Mouse (Mus musculus): ENCODE measurements around the gene Tescl. TPM values are rescaled to one million over a fixed set of nuclear protein-coding genes. Genes with fewer than 3 reads are reported as not detected.

Gene Tescl
- total RNA-seq, 2 experiments from 2014 or later, result 0.31 TPM; not detected in 1

- intact Hi-C loops (cut with DNase I), result loop anchor here (1.0 kb wide), 1 partner anchor 42 kb away; no protein-coding TSS in a partner anchor
- DNase-seq, result no peak
Observed at GRCm38 (mm10) chr7:24365258-24366014, 31.7 kb upstream of the Tescl start.

DNA sequence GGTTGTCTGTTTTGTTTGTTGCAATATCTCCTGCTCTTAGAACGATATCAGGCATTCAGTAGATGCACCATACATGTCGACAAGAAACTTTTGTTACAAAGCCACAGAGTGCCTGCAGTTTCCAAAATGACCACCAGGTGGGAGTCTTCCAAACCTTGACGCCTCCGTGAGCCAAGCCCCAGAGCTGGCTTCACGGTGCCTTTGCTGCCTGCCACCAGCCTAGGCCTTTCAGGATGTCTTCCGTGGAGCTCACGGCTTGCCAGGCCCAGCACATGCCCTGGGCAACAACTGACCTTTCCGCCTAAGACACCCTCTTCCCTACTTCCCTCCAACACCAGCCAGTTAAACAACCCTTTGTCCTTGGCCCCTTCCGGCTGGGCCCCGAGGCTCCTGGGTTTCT is 31.1 kb upstream of the Tescl start:
- DNase-seq, result peak; percentile 81 to 90
- intact Hi-C loops (cut with DNase I), result loop anchor here (1.0 kb wide), 2 partner anchors 20 to 42 kb away; no protein-coding TSS in a partner anchor

GRCm38 (mm10) chr7:24363228-24363627 is 29.5 kb upstream of the Tescl start:
- intact Hi-C loops (cut with DNase I), result no loop called here
- no peak for DNase-seq

GRCm38 (mm10) chr7:24361001-24361400 is 27.3 kb upstream of the Tescl start:
- no peak for DNase-seq
- intact Hi-C loops (cut with DNase I), result no loop called here

GRCm38 (mm10) chr7:24359269-24359668 is 25.5 kb upstream of the Tescl start:
- DNase-seq, result peak in 1 of 2 experiments; percentile 66
- intact Hi-C loops (cut with DNase I), result no loop called here

- DNase-seq, result no peak
- intact Hi-C loops (cut with DNase I), result no loop called here
Observed at GRCm38 (mm10) chr7:24357899-24358298, 24.2 kb upstream of the Tescl start.

DNA sequence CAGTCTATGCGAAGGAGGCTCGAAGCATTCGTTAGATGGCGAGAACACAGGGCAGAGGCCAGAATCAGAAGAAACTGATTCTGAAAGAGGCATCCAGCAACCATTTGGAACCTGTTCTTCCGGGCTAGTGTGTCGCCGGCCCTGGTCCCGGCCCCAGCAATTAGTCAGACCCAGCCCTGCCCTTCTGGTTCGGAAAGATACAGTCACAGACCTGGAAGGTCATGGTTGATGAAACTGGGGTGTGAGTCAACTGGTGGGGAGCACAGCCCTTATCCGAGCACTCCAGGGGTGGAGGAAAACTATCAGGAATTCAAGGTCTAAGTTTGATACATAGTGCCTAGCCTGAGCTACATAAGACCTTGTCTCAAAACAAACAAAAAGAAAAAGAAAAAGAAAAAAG is 22.3 kb upstream of the Tescl start:
- no peak for DNase-seq
- intact Hi-C loops (cut with DNase I), result no loop called here

DNA sequence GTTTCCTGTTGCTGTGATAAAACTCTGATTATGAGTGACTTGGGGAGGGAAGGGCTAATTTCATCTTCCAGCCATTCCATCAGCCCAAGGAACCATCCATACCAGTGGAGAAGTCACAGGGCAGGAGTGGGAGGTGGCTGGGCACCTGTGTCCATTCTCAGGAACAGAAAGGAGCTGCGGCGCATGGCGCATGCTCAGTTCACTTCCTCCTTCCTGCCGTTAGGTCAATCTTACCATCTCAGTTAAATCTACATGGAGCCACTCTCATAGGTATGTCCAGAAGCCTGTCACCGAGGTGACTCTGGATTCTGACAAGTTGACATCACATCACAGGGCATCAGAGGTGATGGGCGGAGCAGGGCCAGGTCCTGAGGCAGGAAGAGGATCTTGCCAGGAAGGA is 21.9 kb upstream of the Tescl start:
- DNase-seq, result no peak
- intact Hi-C loops (cut with DNase I), result no loop called here

DNA sequence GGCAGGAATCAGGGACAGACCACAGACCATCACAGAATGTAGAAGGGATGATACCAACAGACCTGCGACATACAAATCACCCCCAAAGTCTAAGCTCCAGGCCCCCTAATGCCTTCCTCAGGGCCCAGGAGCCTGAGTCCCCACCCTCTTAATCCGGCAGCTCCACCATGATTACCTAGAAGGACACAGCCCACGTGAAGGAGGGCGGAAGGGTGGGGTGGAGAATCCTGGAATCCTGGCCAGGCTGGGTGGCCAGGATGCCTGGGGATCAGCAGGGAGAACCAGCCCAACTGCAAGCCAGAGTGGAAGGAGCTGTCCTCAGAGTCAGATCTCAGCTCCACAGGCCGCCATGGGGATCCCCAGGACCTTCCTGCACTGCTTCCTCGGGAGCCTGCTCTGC is 15.2 kb upstream of the Tescl start, which contains the start of gene Lypd5:
TSS of gene Lypd5 (plus strand) at position 301 of the 400 bp plus-strand sequence.
- no peak for DNase-seq

GRCm38 (mm10) chr7:24346444-24346843 is 12.7 kb upstream of the Tescl start:
- intact Hi-C loops (cut with DNase I), result no loop called here
- DNase-seq, result no peak

More for the DNA sequence above, 15.2 kb upstream of the Tescl start, which contains the start of gene Lypd5:
- intact Hi-C loops (cut with DNase I), result no loop called here

GRCm38 (mm10) chr7:24343701-24344272 is 10.1 kb upstream of the Tescl start:
- intact Hi-C loops (cut with DNase I), result no loop called here
- no peak for DNase-seq

DNA sequence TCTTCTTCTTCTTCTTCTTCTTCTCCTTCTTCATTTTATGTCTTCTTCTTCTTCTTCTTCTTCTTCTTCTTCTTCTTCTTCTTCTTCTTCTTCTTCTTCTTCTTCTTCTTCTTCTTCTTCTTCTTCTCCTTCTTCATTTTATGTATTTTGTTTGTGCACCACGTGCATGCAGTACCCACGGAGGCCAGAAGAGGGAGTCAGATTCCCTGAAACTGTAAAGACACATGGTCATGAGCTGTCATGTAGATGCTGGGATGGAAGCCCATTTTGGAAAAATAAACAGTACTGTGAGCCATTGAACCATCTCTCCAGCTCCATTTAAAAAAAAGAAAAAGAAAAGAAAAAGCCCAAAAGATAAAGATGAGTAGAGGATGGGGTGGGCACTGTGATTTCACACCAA is 4.5 kb upstream of the Tescl start:
- DNase-seq, result no peak
- intact Hi-C loops (cut with DNase I), result no loop called here

DNA sequence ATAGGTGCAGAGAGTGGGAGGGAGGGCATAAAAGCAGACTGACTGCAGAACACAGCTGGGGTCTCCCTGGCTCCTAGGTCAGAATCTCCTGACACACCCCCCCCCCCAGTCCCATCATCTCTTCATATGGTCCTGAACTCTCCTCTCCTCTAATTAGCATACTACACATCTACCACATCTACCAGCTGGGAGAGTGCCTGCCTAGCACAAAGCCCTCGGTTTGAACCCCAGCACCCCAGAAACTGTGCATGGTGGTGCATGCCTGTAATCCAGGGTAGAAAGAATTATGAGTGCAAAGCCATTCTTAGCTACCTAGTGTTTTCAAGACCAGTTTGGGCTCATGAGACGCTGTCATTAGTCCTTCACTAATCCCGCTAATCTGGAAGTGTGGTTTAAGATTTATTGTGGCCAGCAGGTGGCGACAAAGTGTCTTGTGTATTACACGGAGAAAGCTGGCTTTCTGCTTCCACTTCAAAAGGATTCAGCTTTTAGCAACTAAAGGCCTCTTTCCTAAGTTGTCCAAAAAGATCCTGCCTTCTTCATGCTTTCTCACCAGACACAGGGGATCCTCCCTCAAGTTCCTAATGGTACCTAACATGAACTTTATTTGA is 2.1 kb upstream of the Tescl start:
- DNase-seq, result peak; percentile 62 to 80
- intact Hi-C loops (cut with DNase I), result loop anchor here (2.0 kb wide), 1 partner anchor 49 kb away; no protein-coding TSS in a partner anchor

- no peak for DNase-seq
- intact Hi-C loops (cut with DNase I), result no loop called here
Observed at GRCm38 (mm10) chr7:24327281-24327975, 6.3 kb downstream of the Tescl start.

GRCm38 (mm10) chr7:24326273-24327135 is 7.2 kb downstream of the Tescl start:
- DNase-seq, result no peak
- intact Hi-C loops (cut with DNase I), result no loop called here

GRCm38 (mm10) chr7:24325675-24326128 is 8.0 kb downstream of the Tescl start:
- intact Hi-C loops (cut with DNase I), result no loop called here
- DNase-seq, result no peak

DNA sequence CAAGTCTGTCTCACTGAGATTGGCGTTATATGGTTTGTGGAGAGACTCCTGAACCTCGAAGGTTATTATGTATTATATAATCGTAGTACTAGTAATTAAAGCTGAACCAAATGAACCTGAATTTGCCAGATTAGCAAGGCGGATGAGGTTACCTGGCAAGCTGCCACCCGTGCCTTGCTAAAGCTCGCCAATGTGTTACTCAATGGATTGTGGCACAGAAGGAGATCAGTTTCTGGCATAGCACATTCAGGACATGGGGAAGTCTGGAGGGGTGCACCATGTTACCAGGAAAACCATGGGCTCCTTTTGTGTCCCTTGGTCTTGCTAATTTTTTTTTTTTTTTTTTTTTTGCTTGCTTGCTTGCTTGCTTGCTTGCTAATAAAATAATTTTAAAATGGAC is 8.5 kb downstream of the Tescl start:
- intact Hi-C loops (cut with DNase I), result no loop called here
- DNase-seq, result no peak

DNA sequence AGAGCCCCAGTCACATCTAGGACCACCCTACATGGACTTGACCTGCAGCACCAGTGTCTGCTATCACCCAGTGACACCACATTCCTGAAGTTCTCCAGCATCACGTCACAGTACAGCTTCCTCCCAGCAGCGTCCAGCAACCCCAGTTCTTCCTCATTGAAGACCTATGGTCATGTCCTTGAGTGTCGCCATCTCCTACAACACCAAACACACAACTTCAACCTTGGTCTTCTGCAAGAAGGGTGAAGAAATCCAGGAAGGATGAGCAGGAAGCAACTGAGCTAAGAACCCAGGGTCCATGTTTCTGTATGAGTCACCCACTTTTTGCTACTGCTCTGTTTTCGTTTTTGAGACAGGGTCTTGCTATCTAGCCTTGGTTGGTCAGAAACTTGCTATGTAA is 11.1 kb downstream of the Tescl start:
- DNase-seq, result no peak
- intact Hi-C loops (cut with DNase I), result no loop called here

- intact Hi-C loops (cut with DNase I), result loop anchor here (10.0 kb wide), 2 partner anchors 64 to 184 kb away; partner anchors contain the start of genes Zfp108 and Zfp235
- no peak for DNase-seq
Observed at GRCm38 (mm10) chr7:24318942-24319341, 14.8 kb downstream of the Tescl start.

GRCm38 (mm10) chr7:24316567-24317092 is 17.1 kb downstream of the Tescl start, which contains the start of gene Zfp94:
Gene Zfp94 (minus strand): TSS chr7:24316666.
- intact Hi-C loops (cut with DNase I), result loop anchor here (2.0 to 10.0 kb wide), 3 partner anchors 62 to 236 kb away; partner anchors contain the start of genes Zfp108, Zfp180 and Zfp235
- DNase-seq, result peak; percentile 96 to 97

Measured in heart, postnatal 10 days (tissue).